Mouse (Mus musculus) thymus, adult 2 months (tissue): ENCODE measurements around the gene Xbp1.
"Not testable (repeated sequence)": the region's sequence is repeated elsewhere in the genome, so short reads cannot be mapped to it uniquely, and the experiment has no call there.

Experiments
- CTCF ChIP-seq: fragments of 200-500 bp; IDR thresholded peaks from 2 replicates; pipeline ENCODE4 v1.5.1; 2012; ENCODE audit warnings: mild to moderate bottlenecking, control low read depth, low read length, moderate library complexity, borderline replicate concordance; ENCODE audit not compliant: control insufficient read depth, poor library complexity, insufficient read depth; ENCODE audit errors: extremely low read depth
- POLR2A ChIP-seq: fragments of 200-500 bp; IDR thresholded peaks from 2 replicates; pipeline ENCODE4 v1.6.1; 2012; ENCODE audit warnings: mild to moderate bottlenecking, low read length, control low read depth, moderate library complexity; ENCODE audit not compliant: control insufficient read depth, poor library complexity, insufficient read depth; ENCODE audit errors: extremely low read depth

DNA sequence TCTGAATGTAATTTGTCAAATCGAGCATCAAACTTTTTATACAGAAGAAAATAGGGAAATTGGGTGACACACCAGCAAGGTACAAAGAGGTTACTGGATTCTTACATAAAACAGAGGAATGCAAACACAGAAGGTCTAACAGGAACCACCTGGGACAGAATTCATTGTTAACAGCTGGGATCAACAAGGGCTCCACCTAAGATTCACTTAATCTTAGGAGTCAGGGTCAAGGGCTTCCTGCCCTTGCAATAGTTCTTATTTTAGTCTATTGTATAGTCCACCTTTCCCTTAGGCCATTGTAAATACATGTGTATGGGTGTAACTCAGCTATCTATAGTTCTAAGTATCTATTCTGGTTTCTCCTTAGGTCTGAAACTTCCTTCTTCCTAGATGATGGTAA lies 24.2 kb downstream of the Xbp1 start:
- not testable (repeated sequence) for TF ChIP-seq POLR2A, CTCF
